Mouse (Mus musculus): ENCODE data around the gene Sp2.

DNA sequence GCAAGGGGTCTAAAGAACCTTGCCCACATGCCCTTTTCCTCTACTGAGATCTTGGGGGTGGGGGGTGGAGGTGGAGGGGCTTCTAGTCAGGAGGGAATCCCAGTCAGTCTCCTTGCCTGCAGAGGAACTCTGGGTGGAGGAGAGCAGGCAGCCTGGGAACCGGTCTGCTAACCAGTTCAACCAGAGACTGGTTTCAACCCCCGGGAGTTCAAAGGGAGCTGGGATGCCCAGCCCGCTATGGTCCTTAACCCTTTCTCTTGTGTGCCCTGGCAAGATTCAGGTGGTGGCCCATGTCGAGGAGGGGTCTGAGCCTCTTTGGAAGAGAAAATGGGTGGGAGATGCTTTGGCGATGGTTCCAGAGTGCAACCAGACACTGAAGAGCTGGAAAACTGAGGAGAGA lies 54.1 kb downstream of the Sp2 start:
- TF ChIP-seq MAFK (IDR thresholded peaks at IDR 0.05; ENCODE audit: insufficient read depth, low read depth, low read length) (no peak), ZC3H11A (IDR thresholded peaks at IDR 0.05; ENCODE audit: borderline replicate concordance, low read depth, low read length) (no peak), ZNF384 (IDR thresholded peaks at IDR 0.05; ENCODE audit: low read depth, low read length) (no peak)

All from ES-E14 (cell line).